In the genomic region with DNA sequence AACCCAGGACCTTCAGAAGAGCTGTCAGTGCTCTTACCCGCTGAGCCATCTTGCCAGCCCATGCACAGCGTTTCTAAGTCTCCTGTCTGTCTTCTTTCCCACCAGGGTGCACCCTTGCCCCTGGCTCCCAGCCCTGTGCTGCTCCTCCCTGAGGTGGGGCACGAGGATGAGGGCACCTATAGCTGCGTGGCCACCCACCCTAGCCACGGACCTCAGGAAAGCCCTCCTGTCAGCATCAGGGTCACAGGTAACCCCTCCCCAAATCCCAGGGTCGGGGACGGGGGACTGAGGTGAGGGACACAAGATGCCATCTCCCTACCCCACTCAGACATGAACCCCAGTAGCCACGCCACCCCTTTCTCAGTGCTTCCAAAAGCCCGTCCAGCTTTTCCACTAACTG, we compare ENCODE assay signal across 22 mouse cellular contexts. TPM values are rescaled to one million over a fixed set of nuclear protein-coding genes. Genes with fewer than 3 reads are reported as not detected.
DNase-seq lines count a peak whose midpoint lies in the region; ATAC-seq lines count a peak whose summit lies in the region.
"Had no signal": no experiment of that assay in that cellular context is flagged by ENCODE, and none has a peak within 500 bp of the region (broad histone marks: within the 10 kb centered on the region; RNA-seq: fewer than 3 reads in every experiment).

No protein-coding gene starts in this region.

- H3K4me3 ChIP-seq in forebrain, embryonic 10.5 days, result peak overlapping the region; percentile 1; the same call in 1 of the 2 replicates
- no peak overlapping the region for H3K4me3 ChIP-seq in forebrain, embryonic 13.5 days
- H3K4me3 ChIP-seq in limb, embryonic 13.5 days, result no peak overlapping the region
- no peak overlapping the region for H3K4me3 ChIP-seq in limb, embryonic 10.5 days
- H3K4me3 ChIP-seq: embryonic facial prominence, embryonic 12.5 days; forebrain, embryonic 12.5 days; heart, adult 2 months; hindbrain, embryonic 15.5 days; limb, embryonic 15.5 days; midbrain, embryonic 12.5 days; myocyte; neural tube, embryonic 13.5 days had no signal

- no peak for ATAC-seq in forebrain, embryonic 13.5 days
- no peak for ATAC-seq in limb, embryonic 13.5 days (ENCODE audit: low FRiP score, low read depth)

- H3K4me2 ChIP-seq in forebrain, embryonic 13.5 days, result no peak overlapping the region
- no peak overlapping the region for H3K4me2 ChIP-seq in limb, embryonic 13.5 days (replicated peaks)
- H3K4me2 ChIP-seq: embryonic facial prominence, embryonic 12.5 days; forebrain, embryonic 12.5 days; hindbrain, embryonic 15.5 days; limb, embryonic 15.5 days; midbrain, embryonic 12.5 days; neural tube, embryonic 13.5 days had no signal

- H3K4me1 ChIP-seq in forebrain, embryonic 10.5 days, result peaks cover 61% of the 10 kb centered on the region
- peaks cover 36% of the 10 kb centered on the region for H3K4me1 ChIP-seq in forebrain, embryonic 13.5 days
- peaks cover 46% of the 10 kb centered on the region for H3K4me1 ChIP-seq in limb, embryonic 13.5 days
- H3K4me1 ChIP-seq in limb, embryonic 10.5 days, result peaks cover 49% of the 10 kb centered on the region

- no peak overlapping the region for H3K27ac ChIP-seq in forebrain, embryonic 10.5 days
- H3K27ac ChIP-seq in forebrain, embryonic 13.5 days, result no peak overlapping the region
- no peak overlapping the region for H3K27ac ChIP-seq in limb, embryonic 13.5 days
- H3K27ac ChIP-seq in limb, embryonic 10.5 days, result no peak overlapping the region; the same call in 1 of the 2 replicates
- H3K27ac ChIP-seq: embryonic facial prominence, embryonic 12.5 days; forebrain, embryonic 12.5 days; heart, adult 2 months; hindbrain, embryonic 15.5 days; kidney, postnatal 0 days; limb, embryonic 15.5 days; liver, embryonic 14.5 days; midbrain, embryonic 12.5 days; neural tube, embryonic 13.5 days had no signal

- H3K9me3 ChIP-seq in forebrain, embryonic 10.5 days, result no peaks in the 10 kb centered on the region
- H3K9me3 ChIP-seq in forebrain, embryonic 13.5 days (replicated peaks), result no peaks in the 10 kb centered on the region
- H3K9me3 ChIP-seq in limb, embryonic 13.5 days, result no peaks in the 10 kb centered on the region
- H3K9me3 ChIP-seq in limb, embryonic 10.5 days (replicated peaks), result no peaks in the 10 kb centered on the region
- H3K9me3 ChIP-seq: embryonic facial prominence, embryonic 12.5 days; forebrain, embryonic 12.5 days; hindbrain, embryonic 15.5 days; limb, embryonic 15.5 days; midbrain, embryonic 12.5 days; neural tube, embryonic 13.5 days had no signal

- peaks cover 45% of the 10 kb centered on the region for H3K36me3 ChIP-seq in forebrain, embryonic 10.5 days (replicated peaks)
- H3K36me3 ChIP-seq in forebrain, embryonic 13.5 days (ENCODE audit: poor library complexity, severe bottlenecking), result peaks cover 37% of the 10 kb centered on the region
- peaks cover 41% of the 10 kb centered on the region for H3K36me3 ChIP-seq in limb, embryonic 13.5 days
- peaks cover 44% of the 10 kb centered on the region for H3K36me3 ChIP-seq in limb, embryonic 10.5 days

- DNase-seq in adrenal gland, adult (ENCODE audit: inconsistent age in 2 of 2, low spot score in 1 of 2), result peak; percentile 21 to 43
- no peak for DNase-seq in adrenal gland, postnatal 25 days
- DNase-seq in forebrain, embryonic 10.5 days (ENCODE audit: extremely low spot score, low spot score), result no peak
- DNase-seq in limb, embryonic 10.5 days (ENCODE audit: low spot score), result no peak
- peak; percentile 5 for DNase-seq in right cerebral cortex, postnatal 14 days
- no peak for DNase-seq in right cerebral cortex, adult 18-20 months
- DNase-seq: gastrocnemius, postnatal 36 days; heart, adult 2 months; heart, postnatal 36 days; layer of hippocampus, adult 9-11 months had no signal

- 76% methylated on average over 9 of the region's 9 CpGs for WGBS in forebrain, embryonic 10.5 days
- WGBS in forebrain, embryonic 13.5 days, result 78% methylated on average over 9 of the region's 9 CpGs
- 78% methylated on average over 9 of the region's 9 CpGs for WGBS in limb, embryonic 13.5 days
- 80% methylated on average over 9 of the region's 9 CpGs for WGBS in limb, embryonic 10.5 days

- H3K27me3 ChIP-seq in forebrain, embryonic 10.5 days (ENCODE audit: poor library complexity, severe bottlenecking), result no peaks in the 10 kb centered on the region
- H3K27me3 ChIP-seq in forebrain, embryonic 13.5 days, result no peaks in the 10 kb centered on the region
- no peaks in the 10 kb centered on the region for H3K27me3 ChIP-seq in limb, embryonic 13.5 days
- H3K27me3 ChIP-seq in limb, embryonic 10.5 days (ENCODE audit: low read depth, poor library complexity, severe bottlenecking), result no peaks in the 10 kb centered on the region
- H3K27me3 ChIP-seq: embryonic facial prominence, embryonic 12.5 days; forebrain, embryonic 12.5 days; hindbrain, embryonic 15.5 days; limb, embryonic 15.5 days; midbrain, embryonic 12.5 days; neural tube, embryonic 13.5 days had no signal

- no peak overlapping the region for H3K9ac ChIP-seq in forebrain, embryonic 13.5 days
- H3K9ac ChIP-seq in limb, embryonic 13.5 days, result peak overlapping the region; percentile 8; the same call in 1 of the 2 replicates
- H3K9ac ChIP-seq: embryonic facial prominence, embryonic 12.5 days; forebrain, embryonic 12.5 days; hindbrain, embryonic 15.5 days; limb, embryonic 15.5 days; liver, embryonic 14.5 days; midbrain, embryonic 12.5 days; neural tube, embryonic 13.5 days had no signal

RNA-seq across cellular contexts. Expression of a gene that starts 2.2 kb away (rescaled TPM):
- 0.57 and 1.5 TPM in 2 replicates for total RNA-seq in adrenal gland, postnatal 25 days (2021)
- polyA plus RNA-seq in forebrain, embryonic 10.5 days (2016; fragmentation: Nextera tagmentation; extraction: Ambion mirVana), result 2.3 TPM in 2 replicates
- 2.3 and 2.5 TPM in 2 replicates for polyA plus RNA-seq in forebrain, embryonic 13.5 days (2015; fragmentation: Nextera tagmentation; extraction: Ambion mirVana)
- 3.5 TPM in 2 replicates for polyA plus RNA-seq in limb, embryonic 13.5 days (2015; fragmentation: Nextera tagmentation; extraction: Ambion mirVana)
- polyA plus RNA-seq in limb, embryonic 10.5 days (2016; fragmentation: Nextera tagmentation; extraction: Ambion mirVana), result 2.6 and 3.6 TPM in 2 replicates
- total RNA-seq: gastrocnemius, adult 18-20 months had no signal

RNA-seq across cellular contexts. Expression of a gene that starts 3.6 kb away (rescaled TPM):
- 79.3 and 91.3 TPM in 2 replicates for total RNA-seq in adrenal gland, postnatal 25 days (2021)
- polyA plus RNA-seq in forebrain, embryonic 10.5 days (2016; fragmentation: Nextera tagmentation; extraction: Ambion mirVana), result 185 and 186 TPM in 2 replicates
- 302 TPM in 2 replicates for polyA plus RNA-seq in forebrain, embryonic 13.5 days (2015; fragmentation: Nextera tagmentation; extraction: Ambion mirVana)
- polyA plus RNA-seq in limb, embryonic 13.5 days (2015; fragmentation: Nextera tagmentation; extraction: Ambion mirVana), result 133 and 135 TPM in 2 replicates
- polyA plus RNA-seq in limb, embryonic 10.5 days (2016; fragmentation: Nextera tagmentation; extraction: Ambion mirVana), result 149 and 162 TPM in 2 replicates

RNA-seq across cellular contexts. Expression of a gene that starts 4.2 kb away (rescaled TPM):
- total RNA-seq in adrenal gland, postnatal 25 days (2021), result 105 and 122 TPM in 2 replicates
- 60.8 and 62.7 TPM in 2 replicates for polyA plus RNA-seq in forebrain, embryonic 10.5 days (2016; fragmentation: Nextera tagmentation; extraction: Ambion mirVana)
- 74.4 and 77.6 TPM in 2 replicates for polyA plus RNA-seq in forebrain, embryonic 13.5 days (2015; fragmentation: Nextera tagmentation; extraction: Ambion mirVana)
- polyA plus RNA-seq in limb, embryonic 13.5 days (2015; fragmentation: Nextera tagmentation; extraction: Ambion mirVana), result 52.9 and 58.4 TPM in 2 replicates
- 51.0 and 55.6 TPM in 2 replicates for polyA plus RNA-seq in limb, embryonic 10.5 days (2016; fragmentation: Nextera tagmentation; extraction: Ambion mirVana)

RNA-seq across cellular contexts. Expression of a gene that starts 8.8 kb away (rescaled TPM):
- 36.4 and 51.6 TPM in 2 replicates for total RNA-seq in adrenal gland, postnatal 25 days (2021)
- polyA plus RNA-seq in forebrain, embryonic 10.5 days (2016; fragmentation: Nextera tagmentation; extraction: Ambion mirVana), result 15.6 and 15.7 TPM in 2 replicates
- polyA plus RNA-seq in forebrain, embryonic 13.5 days (2015; fragmentation: Nextera tagmentation; extraction: Ambion mirVana), result 10.2 and 10.5 TPM in 2 replicates
- 17.6 and 18.9 TPM in 2 replicates for polyA plus RNA-seq in limb, embryonic 13.5 days (2015; fragmentation: Nextera tagmentation; extraction: Ambion mirVana)
- polyA plus RNA-seq in limb, embryonic 10.5 days (2016; fragmentation: Nextera tagmentation; extraction: Ambion mirVana), result 19.9 and 22.5 TPM in 2 replicates

RNA-seq across cellular contexts. Expression of a gene that starts 10.3 kb away (rescaled TPM):
- total RNA-seq in adrenal gland, postnatal 25 days (2021), result 4.6 and 4.9 TPM in 2 replicates
- 5.9 and 6.5 TPM in 2 replicates for polyA plus RNA-seq in forebrain, embryonic 10.5 days (2016; fragmentation: Nextera tagmentation; extraction: Ambion mirVana)
- 2.4 and 3.0 TPM in 2 replicates for polyA plus RNA-seq in forebrain, embryonic 13.5 days (2015; fragmentation: Nextera tagmentation; extraction: Ambion mirVana)
- 4.0 and 5.8 TPM in 2 replicates for polyA plus RNA-seq in limb, embryonic 13.5 days (2015; fragmentation: Nextera tagmentation; extraction: Ambion mirVana)
- polyA plus RNA-seq in limb, embryonic 10.5 days (2016; fragmentation: Nextera tagmentation; extraction: Ambion mirVana), result 4.8 and 10.5 TPM in 2 replicates

Comparison
In these comparisons a context has a peak if more than half of its experiments do, and no peak if none do; other contexts are left out.
1. DNase-seq: peak in adrenal gland, adult (2 of 2) and right cerebral cortex, postnatal 14 days (single experiment); none in adrenal gland, postnatal 25 days (single experiment), forebrain, embryonic 10.5 days (single experiment), limb, embryonic 10.5 days (single experiment) and right cerebral cortex, adult 18-20 months (single experiment).